Mouse (Mus musculus): ENCODE measurements around the gene Nrg3. TPM values are rescaled to one million over a fixed set of nuclear protein-coding genes. Genes with fewer than 3 reads are reported as not detected.

The Nrg3 gene
- polyA plus RNA-seq, 1 experiment, result not detected

DNA sequence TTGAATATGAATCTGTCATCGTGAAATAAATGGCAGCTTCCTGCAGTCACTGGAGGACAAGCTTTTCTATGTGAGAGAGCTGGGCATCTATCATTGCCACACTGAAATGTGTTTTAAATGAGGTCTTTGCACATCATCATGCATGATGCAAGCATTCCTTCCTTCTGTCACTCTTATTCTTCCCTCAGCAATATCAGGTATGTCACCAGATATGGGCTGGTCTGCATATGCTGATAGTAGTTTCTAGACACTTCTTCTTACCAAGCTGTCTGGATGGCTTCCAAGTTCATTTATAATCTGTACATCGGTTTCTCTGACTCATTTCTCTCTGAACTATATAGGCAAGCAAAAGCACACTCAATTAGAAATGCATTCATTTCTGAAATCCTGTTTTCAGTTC is 925.6 kb downstream of the Nrg3 start:
- Histone ChIP-seq H3K36me3 (ENCODE audit: control insufficient read depth) (no peaks in the 10 kb centered on the region), H3K4me3 (replicated peaks) (no peak overlapping the region), H3K27me3 (ENCODE audit: control insufficient read depth) (no peaks in the 10 kb centered on the region), H3K9me3 (ENCODE audit: control insufficient read depth, low read length) (no peaks in the 10 kb centered on the region), H3K4me1 (ENCODE audit: control insufficient read depth) (no peaks in the 10 kb centered on the region)
- TF ChIP-seq GATA1 (IDR thresholded peaks at IDR 0.05; ENCODE audit: low read length) (no peak), TAL1 (IDR thresholded peaks at IDR 0.05; ENCODE audit: low read length) (no peak)

- Histone ChIP-seq H3K4me3 (replicated peaks) (no peak overlapping the region), H3K36me3 (ENCODE audit: control insufficient read depth) (no peaks in the 10 kb centered on the region), H3K9me3 (ENCODE audit: control insufficient read depth, low read length) (no peaks in the 10 kb centered on the region), H3K27me3 (ENCODE audit: control insufficient read depth) (no peaks in the 10 kb centered on the region), H3K4me1 (ENCODE audit: control insufficient read depth) (no peaks in the 10 kb centered on the region)
- TF ChIP-seq TAL1 (IDR thresholded peaks at IDR 0.05; ENCODE audit: low read length) (no peak), GATA1 (IDR thresholded peaks at IDR 0.05; ENCODE audit: low read length) (no peak)
Observed at GRCm38 (mm10) chr14:38535181-38535580, 937.7 kb downstream of the Nrg3 start.

DNA sequence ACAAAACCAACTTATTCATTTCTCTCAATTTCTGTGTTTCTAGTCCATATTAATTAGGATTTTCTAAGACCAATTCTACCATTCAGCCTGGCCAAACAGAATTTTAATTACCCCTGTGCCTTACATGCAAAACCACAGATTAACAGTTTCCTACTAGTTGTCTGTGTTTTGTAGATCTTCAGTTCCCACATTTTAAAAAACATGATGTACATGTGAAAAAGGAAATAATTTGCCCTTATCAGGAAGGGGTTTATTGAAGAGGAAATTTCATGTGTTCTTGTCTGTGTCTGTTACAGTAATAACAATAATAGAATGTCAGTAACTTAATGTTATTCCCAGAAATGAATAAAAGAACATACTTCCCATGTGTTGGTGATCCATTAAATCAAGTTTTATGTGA is 939.4 kb downstream of the Nrg3 start:
- H3K4me1 ChIP-seq (ENCODE audit: control insufficient read depth), result no peaks in the 10 kb centered on the region
- no peaks in the 10 kb centered on the region for H3K9me3 ChIP-seq (ENCODE audit: control insufficient read depth, low read length)
- H3K36me3 ChIP-seq (ENCODE audit: control insufficient read depth), result no peaks in the 10 kb centered on the region
- TF ChIP-seq TAL1 (IDR thresholded peaks at IDR 0.05; ENCODE audit: low read length) (no peak), GATA1 (IDR thresholded peaks at IDR 0.05; ENCODE audit: low read length) (no peak)
- H3K27me3 ChIP-seq (ENCODE audit: control insufficient read depth), result no peaks in the 10 kb centered on the region
- H3K4me3 ChIP-seq (replicated peaks), result no peak overlapping the region

GRCm38 (mm10) chr14:38516232-38516631 is 956.7 kb downstream of the Nrg3 start:
- Histone ChIP-seq H3K4me3 (replicated peaks) (no peak overlapping the region), H3K9me3 (ENCODE audit: control insufficient read depth, low read length) (no peaks in the 10 kb centered on the region), H3K4me1 (ENCODE audit: control insufficient read depth) (no peaks in the 10 kb centered on the region), H3K27me3 (ENCODE audit: control insufficient read depth) (no peaks in the 10 kb centered on the region), H3K36me3 (ENCODE audit: control insufficient read depth) (no peaks in the 10 kb centered on the region)
- TF ChIP-seq GATA1 (IDR thresholded peaks at IDR 0.05; ENCODE audit: low read length) (no peak), TAL1 (IDR thresholded peaks at IDR 0.05; ENCODE audit: low read length) (no peak)

- no peak overlapping the region for H3K4me3 ChIP-seq (replicated peaks)
- H3K4me1 ChIP-seq (ENCODE audit: control insufficient read depth), result no peaks in the 10 kb centered on the region
- H3K36me3 ChIP-seq (ENCODE audit: control insufficient read depth), result no peaks in the 10 kb centered on the region
- no peaks in the 10 kb centered on the region for H3K27me3 ChIP-seq (ENCODE audit: control insufficient read depth)
- no peaks in the 10 kb centered on the region for H3K9me3 ChIP-seq (ENCODE audit: control insufficient read depth, low read length)
- TF ChIP-seq GATA1 (IDR thresholded peaks at IDR 0.05; ENCODE audit: low read length), result no peak
Observed at GRCm38 (mm10) chr14:38509016-38509415, 963.9 kb downstream of the Nrg3 start.

DNA sequence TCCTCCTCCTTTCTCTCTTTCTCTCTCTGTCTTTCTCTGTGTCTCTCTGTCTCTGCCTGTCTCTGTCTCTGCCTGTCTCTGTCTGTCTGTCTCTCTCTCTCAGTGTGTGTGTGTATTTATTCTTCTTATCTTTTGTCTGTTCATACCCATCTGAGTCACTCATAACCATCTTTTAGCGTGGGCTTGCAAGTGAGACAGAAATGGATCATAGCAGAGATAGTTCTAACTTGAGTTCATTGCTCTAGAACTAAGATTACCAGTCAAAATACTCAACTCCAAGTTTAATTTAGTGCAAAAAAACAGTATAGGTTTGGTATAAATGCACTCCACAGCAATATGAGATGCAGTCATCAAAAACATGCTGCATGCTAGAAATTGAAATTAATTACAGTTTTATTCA is 977.9 kb downstream of the Nrg3 start:
- TF ChIP-seq GATA1 (IDR thresholded peaks at IDR 0.05; ENCODE audit: low read length) (no peak), TAL1 (IDR thresholded peaks at IDR 0.05; ENCODE audit: low read length) (no peak)
- H3K27me3 ChIP-seq (ENCODE audit: control insufficient read depth), result no peaks in the 10 kb centered on the region
- no peak overlapping the region for H3K4me3 ChIP-seq (replicated peaks)
- no peaks in the 10 kb centered on the region for H3K4me1 ChIP-seq (ENCODE audit: control insufficient read depth)
- H3K36me3 ChIP-seq (ENCODE audit: control insufficient read depth), result no peaks in the 10 kb centered on the region
- H3K9me3 ChIP-seq (ENCODE audit: control insufficient read depth, low read length), result no peaks in the 10 kb centered on the region

DNA sequence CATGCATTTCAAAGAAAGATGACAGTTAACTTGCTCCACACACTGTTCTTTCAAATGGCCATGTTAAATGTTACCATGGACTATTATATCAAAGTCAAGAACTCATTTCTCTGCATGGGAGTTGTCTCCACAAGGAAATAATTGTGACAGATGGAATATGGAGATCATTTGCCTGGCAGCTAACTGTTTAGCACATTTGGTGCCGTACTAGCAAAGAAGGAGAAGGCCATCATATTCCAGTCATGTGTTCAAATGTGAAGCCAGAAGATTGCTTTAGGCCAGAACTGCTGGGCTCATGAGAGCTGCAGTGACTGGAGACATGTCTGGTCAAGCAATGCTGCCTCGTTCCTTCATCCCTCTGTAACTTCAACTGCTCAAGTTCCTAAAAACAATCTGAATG is 1025.8 kb downstream of the Nrg3 start:
- Histone ChIP-seq H3K4me3 (replicated peaks) (no peak overlapping the region), H3K9me3 (ENCODE audit: control insufficient read depth, low read length) (peaks cover 5% of the 10 kb centered on the region), H3K4me1 (ENCODE audit: control insufficient read depth) (no peaks in the 10 kb centered on the region), H3K27me3 (ENCODE audit: control insufficient read depth) (no peaks in the 10 kb centered on the region), H3K36me3 (ENCODE audit: control insufficient read depth) (no peaks in the 10 kb centered on the region)
- TF ChIP-seq GATA1 (IDR thresholded peaks at IDR 0.05; ENCODE audit: low read length) (no peak), TAL1 (IDR thresholded peaks at IDR 0.05; ENCODE audit: low read length) (no peak)

DNA sequence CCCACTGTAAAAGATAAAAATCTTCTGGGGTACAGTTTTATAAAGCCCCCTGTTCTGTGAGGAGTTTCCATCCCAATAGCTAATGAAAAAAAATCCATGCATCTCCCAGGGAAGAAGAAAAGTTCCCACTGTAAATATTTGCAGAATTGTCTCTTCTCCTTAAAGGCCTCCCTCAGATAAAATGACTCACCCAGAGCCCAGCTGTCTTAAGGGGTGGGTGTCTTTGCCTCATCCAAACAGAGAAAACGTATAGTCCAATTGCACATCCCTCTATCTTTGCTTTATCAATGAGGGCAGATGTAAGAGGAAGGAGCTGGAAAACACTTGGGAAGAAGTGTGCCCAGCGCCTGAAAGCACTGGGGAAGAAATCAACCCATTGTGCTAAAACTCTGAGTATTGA is 1028.1 kb downstream of the Nrg3 start:
- Histone ChIP-seq H3K4me3 (replicated peaks) (no peak overlapping the region), H3K4me1 (ENCODE audit: control insufficient read depth) (no peaks in the 10 kb centered on the region), H3K36me3 (ENCODE audit: control insufficient read depth) (no peaks in the 10 kb centered on the region), H3K9me3 (ENCODE audit: control insufficient read depth, low read length) (peaks cover 5% of the 10 kb centered on the region), H3K27me3 (ENCODE audit: control insufficient read depth) (no peaks in the 10 kb centered on the region)
- TF ChIP-seq TAL1 (IDR thresholded peaks at IDR 0.05; ENCODE audit: low read length) (no peak), GATA1 (IDR thresholded peaks at IDR 0.05; ENCODE audit: low read length) (no peak)

GRCm38 (mm10) chr14:38433793-38434589 is 1038.9 kb downstream of the Nrg3 start:
- Histone ChIP-seq H3K27me3 (ENCODE audit: control insufficient read depth) (no peaks in the 10 kb centered on the region), H3K4me1 (ENCODE audit: control insufficient read depth) (no peaks in the 10 kb centered on the region), H3K36me3 (ENCODE audit: control insufficient read depth) (no peaks in the 10 kb centered on the region), H3K9me3 (ENCODE audit: control insufficient read depth, low read length) (no peaks in the 10 kb centered on the region; the same call in 1 of the 2 replicates), H3K4me3 (replicated peaks) (no peak overlapping the region)
- TF ChIP-seq TAL1 (IDR thresholded peaks at IDR 0.05; ENCODE audit: low read length) (no peak), GATA1 (IDR thresholded peaks at IDR 0.05; ENCODE audit: low read length) (no peak)

DNA sequence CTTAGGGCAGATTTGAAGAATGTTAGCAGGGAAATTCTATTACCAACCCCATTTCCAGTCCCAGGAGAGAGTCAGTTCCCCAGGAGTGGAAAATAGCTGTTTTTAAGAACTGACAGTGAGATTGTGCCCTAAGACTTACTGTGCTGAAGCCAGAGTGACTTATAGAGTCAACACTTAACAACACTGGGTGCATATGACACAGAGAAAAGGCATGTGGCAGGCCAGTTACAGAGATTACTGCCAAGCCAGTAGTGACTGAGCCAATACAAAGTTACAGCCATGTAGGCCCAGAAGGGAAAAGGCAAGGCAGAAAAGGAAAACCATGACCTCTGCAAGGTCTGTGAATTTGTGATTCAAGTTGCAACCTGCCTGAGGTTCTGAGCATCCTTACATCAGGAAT is 1098.2 kb downstream of the Nrg3 start:
- TF ChIP-seq GATA1 (IDR thresholded peaks at IDR 0.05; ENCODE audit: low read length) (no peak), TAL1 (IDR thresholded peaks at IDR 0.05; ENCODE audit: low read length) (no peak)
- Histone ChIP-seq H3K36me3 (ENCODE audit: control insufficient read depth) (no peaks in the 10 kb centered on the region), H3K4me1 (ENCODE audit: control insufficient read depth) (no peaks in the 10 kb centered on the region), H3K27me3 (ENCODE audit: control insufficient read depth) (no peaks in the 10 kb centered on the region), H3K9me3 (ENCODE audit: control insufficient read depth, low read length) (peaks cover 7% of the 10 kb centered on the region; the same call in 1 of the 2 replicates), H3K4me3 (replicated peaks) (no peak overlapping the region)

Data from erythroblast, embryonic 14.5 days (primary cell).